Mouse (Mus musculus) liver, embryonic 16.5 days (tissue): ENCODE results near the gene Mras. TPM values are rescaled to one million over a fixed set of nuclear protein-coding genes. Genes with fewer than 3 reads are reported as not detected.
A peak's percentile ranks its signal among the peaks of the same experiment; 100 is the strongest.

Experiments
- ATAC-seq: fragments of 200-750 bp; cut with Nextera tagmentation; 2 replicates; pipeline ENCODE4 v1.8.0; 2017; ENCODE audit warnings: low read depth, mild to moderate bottlenecking, moderate number of reproducible peaks, moderate library complexity
- H3K27ac ChIP-seq: fragments of 300-500 bp; sonication (generic); 2 replicates; pipeline ENCODE4 v1.5.1; 2014; ENCODE audit warnings: mild to moderate bottlenecking, low read length
- H3K27me3 ChIP-seq: fragments of 300-500 bp; sonication (generic); 2 replicates; pipeline ENCODE4 v1.6.1; 2014; ENCODE audit warnings: low read depth, low read length, mixed read lengths; ENCODE audit not compliant: control insufficient read depth, insufficient read depth
- H3K36me3 ChIP-seq: fragments of 300-500 bp; sonication (generic); 2 replicates; pipeline ENCODE4 v1.6.1; 2014; ENCODE audit warnings: mild to moderate bottlenecking; ENCODE audit not compliant: control insufficient read depth, insufficient read depth
- H3K4me1 ChIP-seq: fragments of 300-500 bp; sonication (generic); 2 replicates; pipeline ENCODE4 v1.6.1; 2014; ENCODE audit warnings: low read depth, low read length, mixed read lengths; ENCODE audit not compliant: control insufficient read depth
- H3K4me2 ChIP-seq: fragments of 300-500 bp; sonication (generic); 2 replicates; pipeline ENCODE4 v1.6.1; 2014; ENCODE audit warnings: low read depth, low read length, mixed read lengths
- H3K4me3 ChIP-seq: fragments of 300-500 bp; sonication (generic); 2 replicates; pipeline ENCODE4 v1.5.1; 2014; ENCODE audit warnings: low read depth, mild to moderate bottlenecking, low read length
- H3K9ac ChIP-seq: fragments of 300-500 bp; sonication (generic); 2 replicates; pipeline ENCODE4 v1.6.1; 2014; ENCODE audit warnings: low read depth, low read length
- H3K9me3 ChIP-seq: fragments of 300-500 bp; sonication (generic); replicated peaks from 2 replicates; pipeline ENCODE4 v1.6.1; 2016; ENCODE audit warnings: low read length; ENCODE audit not compliant: control insufficient read depth
- WGBS: fragments of 180-500 bp; shearing (Covaris S2); extraction: QIAGEN DNeasy Blood & Tissue Kit; methylation state at CpG from one replicate; pipeline ENCODE4 v1.1.7; 2014; ENCODE audit not compliant: insufficient replicate concordance; 5-methylcytosine and 5-hydroxymethylcytosine counted together
- polyA plus RNA-seq: library from polyadenylated mRNA; unstranded; fragments of >200 nt; fragmentation: Nextera tagmentation; extraction: Ambion mirVana; gene quantifications from 2 replicates; pipeline ENCODE4 v1.2.1, GENCODE M21; 2015

The Mras gene
- polyA plus RNA-seq: 3.3 and 3.8 TPM in 2 replicates

- peaks cover 36% of the 10 kb centered on the region for H3K27me3 ChIP-seq
- no peaks in the 10 kb centered on the region; the same call in 1 of the 2 replicates for H3K4me1 ChIP-seq
- H3K27ac ChIP-seq: no peak within 1 kb of the TSS
- peak within 1 kb of the TSS; percentile 56 for H3K9ac ChIP-seq
- peak within 1 kb of the TSS; percentile 69 for H3K4me2 ChIP-seq
- H3K36me3 ChIP-seq: no peaks in the 10 kb centered on the region
- peak within 1 kb of the TSS; percentile 66 for H3K4me3 ChIP-seq
- no peak for ATAC-seq
- H3K9me3 ChIP-seq: no peaks in the 10 kb centered on the region
- WGBS: 14% methylated on average over 27 of the region's 27 CpGs
Measured at GRCm38 (mm10) chr9:99437031-99437764, at the start of gene Mras. Gene Mras, minus strand, starts transcription at chr9:99437381.

- Histone ChIP-seq H3K27me3 (no peaks in the 10 kb centered on the region), H3K4me1 (peaks cover 12% of the 10 kb centered on the region), H3K9ac (no peak overlapping the region), H3K36me3 (no peaks in the 10 kb centered on the region), H3K4me2 (no peak overlapping the region), H3K9me3 (no peaks in the 10 kb centered on the region), H3K27ac (no peak overlapping the region), H3K4me3 (no peak overlapping the region)
- WGBS: 36% methylated on average over 4 of the region's 4 CpGs
- peak; percentile 83 for ATAC-seq
Measured at GRCm38 (mm10) chr9:99485144-99485543, 48.0 kb upstream of the Mras start.

- ATAC-seq: no peak
- Histone ChIP-seq H3K27me3 (no peaks in the 10 kb centered on the region), H3K27ac (no peak overlapping the region), H3K36me3 (no peaks in the 10 kb centered on the region), H3K9me3 (no peaks in the 10 kb centered on the region), H3K9ac (no peak overlapping the region), H3K4me3 (no peak overlapping the region), H3K4me1 (peaks cover 13% of the 10 kb centered on the region), H3K4me2 (no peak overlapping the region)
Measured at GRCm38 (mm10) chr9:99484632-99485031, 47.5 kb upstream of the Mras start.

- no peaks in the 10 kb centered on the region for H3K9me3 ChIP-seq
- ATAC-seq: no peak
- no peaks in the 10 kb centered on the region for H3K36me3 ChIP-seq
- H3K4me3 ChIP-seq: no peak overlapping the region
- H3K27me3 ChIP-seq: no peaks in the 10 kb centered on the region
- H3K27ac ChIP-seq: no peak overlapping the region
- H3K4me1 ChIP-seq: peaks cover 16% of the 10 kb centered on the region
- WGBS: 82% methylated on average over 4 of the region's 4 CpGs
- no peak overlapping the region for H3K4me2 ChIP-seq
- H3K9ac ChIP-seq: no peak overlapping the region
Measured at GRCm38 (mm10) chr9:99483191-99483590, 46.0 kb upstream of the Mras start.

- H3K27me3 ChIP-seq: no peaks in the 10 kb centered on the region
- H3K4me3 ChIP-seq: no peak overlapping the region
- no peaks in the 10 kb centered on the region for H3K9me3 ChIP-seq
- no peak for ATAC-seq
- WGBS: 92% methylated on average over 4 of the region's 4 CpGs
- peaks cover 16% of the 10 kb centered on the region for H3K4me1 ChIP-seq
- no peaks in the 10 kb centered on the region for H3K36me3 ChIP-seq
- H3K27ac ChIP-seq: no peak overlapping the region
- H3K9ac ChIP-seq: no peak overlapping the region
- H3K4me2 ChIP-seq: no peak overlapping the region
Measured at GRCm38 (mm10) chr9:99480764-99481163, 43.6 kb upstream of the Mras start.

GRCm38 (mm10) chr9:99479181-99479711, 42.1 kb upstream of the Mras start:
- Histone ChIP-seq H3K4me2 (no peak overlapping the region), H3K27ac (no peak overlapping the region), H3K27me3 (no peaks in the 10 kb centered on the region), H3K4me3 (no peak overlapping the region), H3K9ac (no peak overlapping the region), H3K4me1 (peaks cover 3% of the 10 kb centered on the region), H3K36me3 (no peaks in the 10 kb centered on the region), H3K9me3 (no peaks in the 10 kb centered on the region)
- WGBS: 43% methylated on average over 9 of the region's 9 CpGs
- ATAC-seq: no peak

- no peaks in the 10 kb centered on the region for H3K36me3 ChIP-seq
- H3K4me2 ChIP-seq: no peak overlapping the region
- no peaks in the 10 kb centered on the region for H3K9me3 ChIP-seq
- H3K27ac ChIP-seq: no peak overlapping the region
- H3K27me3 ChIP-seq: no peaks in the 10 kb centered on the region
- H3K4me3 ChIP-seq: no peak overlapping the region
- peaks cover 6% of the 10 kb centered on the region; the same call in 1 of the 2 replicates for H3K4me1 ChIP-seq
- no peak for ATAC-seq
- H3K9ac ChIP-seq: no peak overlapping the region
- 57% methylated on average over 7 of the region's 7 CpGs for WGBS
Measured at GRCm38 (mm10) chr9:99471334-99471733, 34.2 kb upstream of the Mras start.

- H3K36me3 ChIP-seq: no peaks in the 10 kb centered on the region
- H3K27me3 ChIP-seq: no peaks in the 10 kb centered on the region
- no peak overlapping the region for H3K4me3 ChIP-seq
- peak; percentile 58 for ATAC-seq
- H3K9me3 ChIP-seq: no peaks in the 10 kb centered on the region
- H3K4me2 ChIP-seq: peak overlapping the region; percentile 40
- 26% methylated on average over 16 of the region's 16 CpGs for WGBS
- no peak overlapping the region for H3K27ac ChIP-seq
- H3K4me1 ChIP-seq: peaks cover 6% of the 10 kb centered on the region; the same call in 1 of the 2 replicates
- no peak overlapping the region for H3K9ac ChIP-seq
Measured at GRCm38 (mm10) chr9:99470347-99471092, 33.3 kb upstream of the Mras start.
